In genomic region chr9:111422567-111422966, GRCm38 (mm10) we compare ENCODE assay signal across 11 mouse cellular contexts. TPM values are rescaled to one million over a fixed set of nuclear protein-coding genes. Genes with fewer than 3 reads are reported as not detected.
"Had no signal": no experiment of that assay in that cellular context is flagged by ENCODE, and none has a peak within 500 bp of the region (broad histone marks: within the 10 kb centered on the region; RNA-seq: fewer than 3 reads in every experiment).

No protein-coding gene starts in this region.

- H3K4me1 ChIP-seq: limb, embryonic 15.5 days; liver, embryonic 12.5 days had no signal

- H3K27ac ChIP-seq: limb, embryonic 15.5 days; liver, embryonic 12.5 days; midbrain, embryonic 10.5 days; neural tube, embryonic 15.5 days had no signal

- DNase-seq: kidney, adult 11 months; kidney, adult 9 months; kidney, postnatal 10 days; midbrain, embryonic 14.5 days; thymus, postnatal 4 days had no signal

- H3K36me3 ChIP-seq: limb, embryonic 15.5 days; liver, embryonic 12.5 days; midbrain, embryonic 10.5 days; neural tube, embryonic 15.5 days had no signal

- ATAC-seq: liver, embryonic 12.5 days had no signal

- H3K4me2 ChIP-seq: limb, embryonic 15.5 days; liver, embryonic 12.5 days; neural tube, embryonic 15.5 days had no signal

- H3K9me3 ChIP-seq: limb, embryonic 15.5 days; liver, embryonic 12.5 days; midbrain, embryonic 10.5 days; neural tube, embryonic 15.5 days had no signal

- H3K4me3 ChIP-seq: limb, embryonic 15.5 days; liver, embryonic 12.5 days; midbrain, embryonic 10.5 days; myocyte; neural tube, embryonic 15.5 days had no signal

- H3K9ac ChIP-seq: limb, embryonic 15.5 days; liver, embryonic 12.5 days; neural tube, embryonic 15.5 days had no signal

- H3K27me3 ChIP-seq: limb, embryonic 15.5 days; liver, embryonic 12.5 days; neural tube, embryonic 15.5 days had no signal

RNA-seq across cellular contexts. Expression of gene Dclk3, which starts 16.3 kb away (rescaled TPM):
- total RNA-seq: megakaryocyte, adult 5-6 weeks had no signal
- polyA plus RNA-seq: myocyte had no signal
